Mouse (Mus musculus): ENCODE data around the gene Tulp2. TPM values are rescaled to one million over a fixed set of nuclear protein-coding genes. Genes with fewer than 3 reads are reported as not detected.
"Not testable (repeated sequence)": the region's sequence is repeated elsewhere in the genome, so short reads cannot be mapped to it uniquely, and the experiment has no call there.

Gene Tulp2
- polyA plus RNA-seq, 1 experiment from 2014 or later, result 0.74 TPM

GRCm38 (mm10) chr7:45525809-45526473 lies 44.3 kb downstream of the Tulp2 start, which contains the start of the genes Ppp1r15a and Plekha4:
TSS of gene Ppp1r15a (minus strand) at chr7:45526268.
TSS of gene Plekha4 (plus strand) at chr7:45526330.
- peak within 1 kb of the TSS; percentile 92 for H3K4me3 ChIP-seq
- peak within 1 kb of the TSS; percentile 91 for H3K4me2 ChIP-seq
- H3K9me3 ChIP-seq, result no peaks in the 10 kb centered on the region
- ATAC-seq (ENCODE audit: extremely low read depth, insufficient number of reproducible peaks, low FRiP score, low TSS enrichment), result peak; percentile 72
- WGBS, result under 1% methylated on average over 54 of the region's 54 CpGs
- H3K9ac ChIP-seq, result peak within 1 kb of the TSS; percentile 97
- no peaks in the 10 kb centered on the region for H3K27me3 ChIP-seq (replicated peaks)
- H3K36me3 ChIP-seq, result peaks cover 23% of the 10 kb centered on the region
- H3K27ac ChIP-seq (replicated peaks), result peak within 1 kb of the TSS; percentile 99
- H3K4me1 ChIP-seq, result peaks cover 61% of the 10 kb centered on the region

- WGBS, result 13% methylated on average over 7 of the region's 7 CpGs
- Histone ChIP-seq H3K36me3 (peaks cover 23% of the 10 kb centered on the region), H3K4me1 (peaks cover 57% of the 10 kb centered on the region), H3K27me3 (replicated peaks) (no peaks in the 10 kb centered on the region), H3K9ac (peak overlapping the region; percentile 97), H3K9me3 (no peaks in the 10 kb centered on the region), H3K27ac (replicated peaks) (peak overlapping the region; percentile 99), H3K4me3 (peak overlapping the region; percentile 92), H3K4me2 (peak overlapping the region; percentile 91)
- no peak for ATAC-seq (ENCODE audit: extremely low read depth, insufficient number of reproducible peaks, low FRiP score, low TSS enrichment)
Measured at GRCm38 (mm10) chr7:45526474-45527120, 44.9 kb downstream of the Tulp2 start.

- peak overlapping the region; percentile 91 for H3K4me2 ChIP-seq
- not testable (repeated sequence) for ATAC-seq (ENCODE audit: extremely low read depth, insufficient number of reproducible peaks, low FRiP score, low TSS enrichment); H3K27me3 ChIP-seq (replicated peaks); H3K9me3 ChIP-seq; H3K9ac ChIP-seq
- 84% methylated on average over 6 of the region's 6 CpGs for WGBS
- peak overlapping the region; percentile 99 for H3K27ac ChIP-seq (replicated peaks)
- H3K4me1 ChIP-seq, result peaks cover 59% of the 10 kb centered on the region
- H3K36me3 ChIP-seq, result peaks cover 23% of the 10 kb centered on the region
- H3K4me3 ChIP-seq, result peak overlapping the region; percentile 92
Measured at GRCm38 (mm10) chr7:45527169-45527568, 45.5 kb downstream of the Tulp2 start.

GRCm38 (mm10) chr7:45529461-45529860 lies 47.8 kb downstream of the Tulp2 start:
- 0 out of 2 replicates have a peak, but pooled peaks cover 2% of the 10 kb centered on the region for H3K36me3 ChIP-seq
- 0 out of 2 replicates have a peak, but pooled peaks cover 8% of the 10 kb centered on the region for H3K27me3 ChIP-seq (replicated peaks)
- H3K27ac ChIP-seq (replicated peaks), result peak overlapping the region; percentile 66
- WGBS, result 5% methylated on average over 6 of the region's 6 CpGs
- H3K9ac ChIP-seq, result peak overlapping the region; percentile 62; the same call in 1 of the 2 replicates
- H3K4me2 ChIP-seq, result peak overlapping the region; percentile 48
- peaks cover 38% of the 10 kb centered on the region for H3K4me1 ChIP-seq
- H3K9me3 ChIP-seq, result no peaks in the 10 kb centered on the region
- peak overlapping the region; percentile 4; the same call in 1 of the 2 replicates for H3K4me3 ChIP-seq
- no peak for ATAC-seq (ENCODE audit: extremely low read depth, insufficient number of reproducible peaks, low FRiP score, low TSS enrichment)

GRCm38 (mm10) chr7:45530643-45531042 lies 49.0 kb downstream of the Tulp2 start:
- 58% methylated on average over 2 of the region's 2 CpGs for WGBS
- no peak for ATAC-seq (ENCODE audit: extremely low read depth, insufficient number of reproducible peaks, low FRiP score, low TSS enrichment)

GRCm38 (mm10) chr7:45535676-45536075 lies 54.0 kb downstream of the Tulp2 start:
- WGBS, result 74% methylated on average over 1 of the region's 1 CpGs
- Histone ChIP-seq H3K4me1 (peaks cover 13% of the 10 kb centered on the region), H3K9ac (no peak overlapping the region), H3K9me3 (no peaks in the 10 kb centered on the region), H3K27ac (replicated peaks) (no peak overlapping the region), H3K4me3 (no peak overlapping the region), H3K27me3 (replicated peaks) (0 out of 2 replicates have a peak, but pooled peaks cover 8% of the 10 kb centered on the region), H3K4me2 (no peak overlapping the region), H3K36me3 (no peaks in the 10 kb centered on the region)
- ATAC-seq (ENCODE audit: extremely low read depth, insufficient number of reproducible peaks, low FRiP score, low TSS enrichment), result no peak

More at GRCm38 (mm10) chr7:45530643-45531042, 49.0 kb downstream of the Tulp2 start:
- Histone ChIP-seq H3K36me3 (no peaks in the 10 kb centered on the region), H3K9ac (peak overlapping the region; percentile 15; the same call in 1 of the 2 replicates), H3K9me3 (no peaks in the 10 kb centered on the region), H3K27me3 (replicated peaks) (0 out of 2 replicates have a peak, but pooled peaks cover 8% of the 10 kb centered on the region), H3K4me3 (no peak overlapping the region), H3K27ac (replicated peaks) (0 out of 2 replicates have a peak overlapping the region, but pooled peaks have one; percentile 30), H3K4me2 (peak overlapping the region; percentile 48), H3K4me1 (peaks cover 28% of the 10 kb centered on the region)

- ATAC-seq (ENCODE audit: extremely low read depth, insufficient number of reproducible peaks, low FRiP score, low TSS enrichment), result no peak
- H3K27me3 ChIP-seq (replicated peaks), result 0 out of 2 replicates have a peak, but pooled peaks cover 5% of the 10 kb centered on the region
- 78% methylated on average over 10 of the region's 10 CpGs for WGBS
- H3K27ac ChIP-seq (replicated peaks), result no peak overlapping the region
- H3K9ac ChIP-seq, result peak overlapping the region; percentile 80
- peak overlapping the region; percentile 92 for H3K4me2 ChIP-seq
- H3K36me3 ChIP-seq, result no peaks in the 10 kb centered on the region
- no peaks in the 10 kb centered on the region for H3K9me3 ChIP-seq
- H3K4me1 ChIP-seq, result peaks cover 7% of the 10 kb centered on the region
- peak overlapping the region; percentile 64 for H3K4me3 ChIP-seq
Measured at GRCm38 (mm10) chr7:45537602-45538001, 55.9 kb downstream of the Tulp2 start.

- ATAC-seq (ENCODE audit: extremely low read depth, insufficient number of reproducible peaks, low FRiP score, low TSS enrichment), result peak; percentile 56; the same call in 1 of the 2 replicates
- 0 out of 2 replicates have a peak, but pooled peaks cover 5% of the 10 kb centered on the region for H3K27me3 ChIP-seq (replicated peaks)
- WGBS, result 4% methylated on average over 28 of the region's 29 CpGs
- H3K4me1 ChIP-seq, result peaks cover 7% of the 10 kb centered on the region
- no peaks in the 10 kb centered on the region for H3K9me3 ChIP-seq
- H3K9ac ChIP-seq, result peak overlapping the region; percentile 80
- H3K4me2 ChIP-seq, result peak overlapping the region; percentile 92
- H3K4me3 ChIP-seq, result peak overlapping the region; percentile 64
- no peak overlapping the region for H3K27ac ChIP-seq (replicated peaks)
- H3K36me3 ChIP-seq, result no peaks in the 10 kb centered on the region
Measured at GRCm38 (mm10) chr7:45538163-45539041, 56.7 kb downstream of the Tulp2 start.

GRCm38 (mm10) chr7:45539095-45539494 lies 57.4 kb downstream of the Tulp2 start:
- H3K9me3 ChIP-seq, result no peaks in the 10 kb centered on the region
- H3K27me3 ChIP-seq (replicated peaks), result no peaks in the 10 kb centered on the region
- H3K9ac ChIP-seq, result no peak overlapping the region
- H3K4me2 ChIP-seq, result no peak overlapping the region
- no peak for ATAC-seq (ENCODE audit: extremely low read depth, insufficient number of reproducible peaks, low FRiP score, low TSS enrichment)
- no peak overlapping the region for H3K4me3 ChIP-seq
- no peaks in the 10 kb centered on the region for H3K36me3 ChIP-seq
- 77% methylated on average over 3 of the region's 3 CpGs for WGBS
- no peak overlapping the region for H3K27ac ChIP-seq (replicated peaks)
- peaks cover 7% of the 10 kb centered on the region for H3K4me1 ChIP-seq

- no peak overlapping the region for H3K4me3 ChIP-seq
- H3K4me2 ChIP-seq, result no peak overlapping the region
- ATAC-seq (ENCODE audit: extremely low read depth, insufficient number of reproducible peaks, low FRiP score, low TSS enrichment), result no peak
- H3K27me3 ChIP-seq (replicated peaks), result no peaks in the 10 kb centered on the region
- no peak overlapping the region for H3K27ac ChIP-seq (replicated peaks)
- peaks cover 7% of the 10 kb centered on the region for H3K4me1 ChIP-seq
- peaks cover 3% of the 10 kb centered on the region; the same call in 1 of the 2 replicates for H3K9me3 ChIP-seq
- no peaks in the 10 kb centered on the region for H3K36me3 ChIP-seq
- 74% methylated on average over 2 of the region's 2 CpGs for WGBS
- H3K9ac ChIP-seq, result no peak overlapping the region
Measured at GRCm38 (mm10) chr7:45540213-45540612, 58.5 kb downstream of the Tulp2 start.
